Mouse (Mus musculus) neural tube, embryonic 11.5 days (tissue): ENCODE measurements around the gene Adora3. TPM values are rescaled to one million over a fixed set of nuclear protein-coding genes. Genes with fewer than 3 reads are reported as not detected.
A peak's percentile ranks its signal among the peaks of the same experiment; 100 is the strongest.

ENCODE experiments used
- ATAC-seq: fragments of 200-750 bp; cut with Nextera tagmentation; 2 replicates; pipeline ENCODE4 v1.8.0; 2017; ENCODE audit warnings: moderate number of reproducible peaks, mild to moderate bottlenecking, moderate TSS enrichment, moderate library complexity; ENCODE audit not compliant: insufficient read depth, low FRiP score, low TSS enrichment
- DNase-seq: peaks from one replicate; pipeline ENCODE4 v3.0.0-alpha.2; 2015; ENCODE audit warnings: low spot score
- H3K27ac ChIP-seq: fragments of 300-500 bp; sonication (generic); 2 replicates; pipeline ENCODE4 v1.5.1; 2014; ENCODE audit warnings: low read depth, mild to moderate bottlenecking, low read length
- H3K27me3 ChIP-seq: fragments of 300-500 bp; sonication (generic); 2 replicates; pipeline ENCODE4 v1.6.1; 2014; ENCODE audit warnings: mild to moderate bottlenecking, low read length, mixed read lengths; ENCODE audit not compliant: control insufficient read depth, insufficient read depth
- H3K36me3 ChIP-seq: fragments of 300-500 bp; sonication (generic); 2 replicates; pipeline ENCODE4 v1.6.1; 2014; ENCODE audit warnings: mild to moderate bottlenecking, low read length, moderate library complexity, mixed read lengths; ENCODE audit not compliant: control insufficient read depth, insufficient read depth
- H3K4me1 ChIP-seq: fragments of 300-500 bp; sonication (generic); 2 replicates; pipeline ENCODE4 v1.6.1; 2014; ENCODE audit warnings: low read length, mixed read lengths; ENCODE audit not compliant: control insufficient read depth, insufficient read depth
- H3K4me2 ChIP-seq: fragments of 300-500 bp; sonication (generic); 2 replicates; pipeline ENCODE4 v1.6.1; 2014; ENCODE audit warnings: low read depth, mild to moderate bottlenecking, moderate library complexity
- H3K4me3 ChIP-seq: fragments of 300-500 bp; sonication (generic); 2 replicates; pipeline ENCODE4 v1.5.1; 2014; ENCODE audit warnings: low read depth, low read length
- H3K9ac ChIP-seq: fragments of 300-500 bp; sonication (generic); 2 replicates; pipeline ENCODE4 v1.6.1; 2014; ENCODE audit warnings: mild to moderate bottlenecking, low read length
- H3K9me3 ChIP-seq: fragments of 300-500 bp; sonication (generic); 2 replicates; pipeline ENCODE4 v1.6.1; 2016; ENCODE audit warnings: low read length; ENCODE audit not compliant: control insufficient read depth
- WGBS: fragments of 180-500 bp; shearing (Covaris S2); extraction: QIAGEN DNeasy Blood & Tissue Kit; methylation state at CpG from one replicate; pipeline ENCODE4 v1.1.7; 2014; 5-methylcytosine and 5-hydroxymethylcytosine counted together
- polyA plus RNA-seq: library from polyadenylated mRNA; unstranded; fragments of >200 nt; fragmentation: Nextera tagmentation; extraction: Ambion mirVana; gene quantifications from 2 replicates; pipeline ENCODE4 v1.2.1, GENCODE M21; 2014

Gene Adora3
- polyA plus RNA-seq, 1 experiment from 2014 or later: 0.19 TPM

GRCm38 (mm10) chr3:105838655-105839054 is 32.0 kb upstream of the Adora3 start:
- 79% methylated on average over 3 of the region's 3 CpGs for WGBS
- Histone ChIP-seq H3K4me2 (no peak overlapping the region), H3K36me3 (no peaks in the 10 kb centered on the region), H3K9me3 (no peaks in the 10 kb centered on the region), H3K4me1 (no peaks in the 10 kb centered on the region), H3K4me3 (no peak overlapping the region), H3K9ac (no peak overlapping the region), H3K27me3 (no peaks in the 10 kb centered on the region), H3K27ac (no peak overlapping the region)
- ATAC-seq (no peak), DNase-seq (no peak)

DNA sequence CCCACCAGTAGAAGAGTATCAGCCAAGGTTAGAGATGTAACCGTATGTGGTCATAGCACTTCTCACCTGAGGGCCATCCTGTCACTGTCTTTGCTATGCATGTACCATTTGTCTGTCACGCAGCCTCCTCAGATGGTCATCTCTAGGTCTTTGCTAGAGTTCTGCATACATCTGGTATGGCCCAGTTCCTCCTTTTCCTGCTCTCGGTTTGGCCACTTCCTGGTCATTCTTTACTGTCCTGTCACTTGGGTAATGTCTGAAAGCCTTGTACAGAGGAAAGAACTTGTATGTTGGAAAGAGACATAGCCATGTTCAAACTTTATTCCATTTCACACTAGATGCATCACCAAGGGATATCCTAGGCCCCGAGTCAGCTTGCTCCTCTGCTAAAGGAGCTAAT is 30.8 kb upstream of the Adora3 start:
- ATAC-seq (no peak), DNase-seq (no peak)
- H3K27me3 ChIP-seq: no peaks in the 10 kb centered on the region
- H3K9me3 ChIP-seq: no peaks in the 10 kb centered on the region
- H3K4me1 ChIP-seq: no peaks in the 10 kb centered on the region
- no peak overlapping the region for H3K4me2 ChIP-seq
- no peak overlapping the region for H3K4me3 ChIP-seq
- H3K27ac ChIP-seq: no peak overlapping the region
- 90% methylated on average over 4 of the region's 4 CpGs for WGBS
- H3K9ac ChIP-seq: no peak overlapping the region
- no peaks in the 10 kb centered on the region for H3K36me3 ChIP-seq

- ATAC-seq (no peak), DNase-seq (no peak)
- no peak overlapping the region for H3K4me2 ChIP-seq
- H3K9me3 ChIP-seq: no peaks in the 10 kb centered on the region
- no peaks in the 10 kb centered on the region for H3K27me3 ChIP-seq
- no peak overlapping the region for H3K4me3 ChIP-seq
- no peaks in the 10 kb centered on the region for H3K4me1 ChIP-seq
- H3K27ac ChIP-seq: no peak overlapping the region
- H3K36me3 ChIP-seq: no peaks in the 10 kb centered on the region
- 66% methylated on average over 7 of the region's 7 CpGs for WGBS
- H3K9ac ChIP-seq: no peak overlapping the region
Observed at GRCm38 (mm10) chr3:105846294-105847069, 24.2 kb upstream of the Adora3 start.

GRCm38 (mm10) chr3:105853781-105854180 is 16.9 kb upstream of the Adora3 start:
- Histone ChIP-seq H3K27me3 (no peaks in the 10 kb centered on the region), H3K9me3 (no peaks in the 10 kb centered on the region), H3K9ac (no peak overlapping the region), H3K4me1 (no peaks in the 10 kb centered on the region), H3K27ac (no peak overlapping the region), H3K4me2 (no peak overlapping the region), H3K4me3 (no peak overlapping the region), H3K36me3 (no peaks in the 10 kb centered on the region)
- ATAC-seq: no peak
- 48% methylated on average over 8 of the region's 8 CpGs for WGBS
- DNase-seq: peak; percentile 17

DNA sequence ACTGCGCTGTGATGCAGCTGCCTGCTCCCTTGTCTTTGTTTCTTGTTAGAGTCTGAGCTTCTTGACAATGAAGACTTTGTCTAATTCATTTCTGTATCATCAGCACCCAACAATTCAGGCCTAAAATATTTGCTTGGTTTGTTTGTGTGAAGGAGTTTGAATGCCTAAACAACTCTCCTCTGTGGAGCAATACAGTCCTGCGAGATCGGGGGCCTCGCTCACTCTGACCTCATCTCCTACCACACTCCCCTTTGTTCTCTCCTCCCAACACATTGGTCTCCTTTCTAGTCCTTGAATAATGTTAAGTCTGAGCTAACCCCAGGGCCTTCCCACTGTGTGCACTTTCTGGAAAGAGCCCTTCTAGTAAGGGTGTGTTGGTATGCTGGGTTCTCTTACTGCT is 15.9 kb upstream of the Adora3 start:
- WGBS: 74% methylated on average over 4 of the region's 4 CpGs
- H3K4me2 ChIP-seq: no peak overlapping the region
- no peak for ATAC-seq

DNA sequence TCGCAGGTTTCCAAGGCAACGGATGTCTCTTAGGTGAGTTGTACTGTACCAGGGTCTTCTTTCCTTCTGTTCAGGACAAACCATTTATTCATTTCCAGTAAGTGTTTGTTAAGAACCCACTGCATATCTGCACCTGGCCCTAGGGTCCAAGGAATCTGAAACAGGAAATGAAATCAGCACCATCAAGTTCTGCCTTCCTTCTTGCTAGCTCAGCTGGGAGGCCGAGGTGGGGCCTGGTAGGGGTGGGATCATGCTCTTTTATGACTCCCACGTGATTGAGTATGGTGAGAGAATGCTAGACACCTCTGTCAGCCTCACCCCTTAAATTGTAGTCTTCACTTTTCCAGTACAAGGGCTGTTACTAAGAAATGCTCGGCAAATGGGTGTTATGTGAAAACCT is 13.1 kb upstream of the Adora3 start:
- Histone ChIP-seq H3K27me3 (no peaks in the 10 kb centered on the region), H3K4me2 (no peak overlapping the region), H3K9me3 (no peaks in the 10 kb centered on the region), H3K36me3 (no peaks in the 10 kb centered on the region), H3K9ac (no peak overlapping the region), H3K27ac (no peak overlapping the region), H3K4me1 (no peaks in the 10 kb centered on the region), H3K4me3 (no peak overlapping the region)
- DNase-seq (no peak), ATAC-seq (no peak)
- 69% methylated on average over 5 of the region's 5 CpGs for WGBS

More for the DNA sequence above, 15.9 kb upstream of the Adora3 start:
- Histone ChIP-seq H3K36me3 (no peaks in the 10 kb centered on the region), H3K27me3 (no peaks in the 10 kb centered on the region), H3K9me3 (no peaks in the 10 kb centered on the region), H3K27ac (no peak overlapping the region), H3K4me1 (no peaks in the 10 kb centered on the region), H3K4me3 (no peak overlapping the region), H3K9ac (no peak overlapping the region)
- DNase-seq: no peak

DNA sequence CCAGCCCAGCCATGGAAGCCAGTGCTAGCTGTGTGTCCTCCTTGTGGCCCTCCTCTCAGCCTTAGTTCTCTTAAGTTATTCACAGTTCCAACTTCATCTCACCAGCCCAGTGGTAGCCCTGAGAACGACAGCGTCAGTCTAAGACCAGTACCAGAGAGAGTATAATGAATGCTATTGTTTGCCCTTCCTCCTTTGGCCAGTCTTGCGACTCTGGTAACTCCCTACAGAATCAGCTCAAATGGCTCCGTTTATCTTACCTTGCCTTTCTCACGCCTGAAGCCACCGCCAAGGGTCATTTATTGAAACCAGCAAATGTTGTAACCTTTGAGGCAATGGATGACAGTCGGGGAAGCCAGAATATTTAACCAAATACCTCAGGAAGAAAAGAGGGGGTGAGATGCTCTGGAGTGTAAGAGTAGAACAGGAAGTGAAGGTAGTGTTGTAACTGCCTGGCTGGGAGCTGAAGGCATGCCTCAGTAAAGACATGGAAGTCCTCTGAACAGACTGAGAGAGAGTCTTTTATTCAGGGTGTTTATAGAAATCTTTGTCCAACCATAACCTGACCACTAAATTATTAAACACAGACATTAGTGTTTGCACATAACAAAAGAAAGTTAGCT is 8.8 kb upstream of the Adora3 start:
- WGBS: 53% methylated on average over 7 of the region's 7 CpGs
- Histone ChIP-seq H3K4me1 (no peaks in the 10 kb centered on the region), H3K36me3 (no peaks in the 10 kb centered on the region), H3K4me2 (no peak overlapping the region), H3K4me3 (no peak overlapping the region), H3K27ac (no peak overlapping the region), H3K27me3 (no peaks in the 10 kb centered on the region), H3K9ac (no peak overlapping the region), H3K9me3 (no peaks in the 10 kb centered on the region)
- ATAC-seq (no peak), DNase-seq (no peak)

GRCm38 (mm10) chr3:105864123-105864522 is 6.5 kb upstream of the Adora3 start:
- no peaks in the 10 kb centered on the region for H3K36me3 ChIP-seq
- no peak overlapping the region for H3K27ac ChIP-seq
- ATAC-seq (no peak), DNase-seq (no peak)
- WGBS: 73% methylated on average over 1 of the region's 1 CpGs
- no peaks in the 10 kb centered on the region for H3K9me3 ChIP-seq
- H3K4me2 ChIP-seq: no peak overlapping the region
- H3K27me3 ChIP-seq: no peaks in the 10 kb centered on the region
- H3K4me1 ChIP-seq: no peaks in the 10 kb centered on the region
- no peak overlapping the region for H3K4me3 ChIP-seq
- no peak overlapping the region for H3K9ac ChIP-seq

DNA sequence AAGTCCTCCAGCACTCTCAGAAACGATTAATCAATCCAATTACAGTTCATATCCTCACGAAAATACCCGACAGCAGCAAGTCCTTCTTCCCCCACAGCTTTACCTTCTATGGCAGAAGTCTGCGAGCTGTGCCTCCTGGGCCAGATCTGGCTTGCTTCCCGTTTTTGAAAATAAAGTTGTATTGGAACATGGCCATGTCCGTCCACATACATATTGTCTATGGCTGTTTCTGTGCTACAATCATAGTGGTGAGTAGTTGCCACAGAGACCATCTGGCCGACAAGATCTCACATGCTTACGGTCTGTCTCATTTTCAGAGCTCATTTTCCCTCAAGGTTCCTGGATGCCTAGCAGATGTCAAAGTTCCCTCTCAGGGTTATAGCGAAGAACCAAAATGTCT is 5.5 kb upstream of the Adora3 start:
- no peaks in the 10 kb centered on the region for H3K4me1 ChIP-seq
- H3K9me3 ChIP-seq: no peaks in the 10 kb centered on the region
- no peak for ATAC-seq
- no peak overlapping the region for H3K9ac ChIP-seq
- H3K27ac ChIP-seq: no peak overlapping the region
- no peak for DNase-seq
- no peaks in the 10 kb centered on the region for H3K27me3 ChIP-seq
- 85% methylated on average over 9 of the region's 9 CpGs for WGBS
- H3K4me3 ChIP-seq: no peak overlapping the region
- H3K36me3 ChIP-seq: no peaks in the 10 kb centered on the region
- no peak overlapping the region for H3K4me2 ChIP-seq
